Mouse (Mus musculus): Measurements from ENCODE around the gene Ppfibp2. TPM values are rescaled to one million over a fixed set of nuclear protein-coding genes. Genes with fewer than 3 reads are reported as not detected.

The Ppfibp2 gene
- total RNA-seq, 2 experiments from 2014 or later: 7.1 to 7.6 TPM

- peak; percentile 72 to 80 for DNase-seq (ENCODE audit: low spot score in 2 of 2)
Measured at GRCm38 (mm10) chr7:107661189-107661842, 66.3 kb downstream of the Ppfibp2 start.

- no peak for DNase-seq (ENCODE audit: low spot score in 2 of 2)
Measured at GRCm38 (mm10) chr7:107661843-107662281, 66.9 kb downstream of the Ppfibp2 start.

- no peak for DNase-seq (ENCODE audit: low spot score in 2 of 2)
Measured at GRCm38 (mm10) chr7:107663621-107664020, 68.6 kb downstream of the Ppfibp2 start.

GRCm38 (mm10) chr7:107664063-107665056 is 69.4 kb downstream of the Ppfibp2 start:
- DNase-seq (ENCODE audit: low spot score in 2 of 2): no peak

GRCm38 (mm10) chr7:107665221-107665585 is 70.2 kb downstream of the Ppfibp2 start:
- peak in 1 of 2 experiments; percentile 16 for DNase-seq (ENCODE audit: low spot score in 2 of 2)

GRCm38 (mm10) chr7:107665586-107666261 is 70.7 kb downstream of the Ppfibp2 start:
- DNase-seq (ENCODE audit: low spot score in 2 of 2): peak; percentile 32 to 46

GRCm38 (mm10) chr7:107666262-107666902 is 71.4 kb downstream of the Ppfibp2 start:
- DNase-seq (ENCODE audit: low spot score in 2 of 2): no peak

GRCm38 (mm10) chr7:107668514-107668913 is 73.5 kb downstream of the Ppfibp2 start:
- no peak for DNase-seq (ENCODE audit: low spot score in 2 of 2)

- no peak for DNase-seq (ENCODE audit: low spot score in 2 of 2)
Measured at GRCm38 (mm10) chr7:107675224-107675623, 80.2 kb downstream of the Ppfibp2 start.

- no peak for DNase-seq (ENCODE audit: low spot score in 2 of 2)
Measured at GRCm38 (mm10) chr7:107680151-107680852, 85.3 kb downstream of the Ppfibp2 start.

- DNase-seq (ENCODE audit: low spot score in 2 of 2): no peak
Measured at GRCm38 (mm10) chr7:107681306-107681705, 86.3 kb downstream of the Ppfibp2 start.

GRCm38 (mm10) chr7:107683162-107683561 is 88.2 kb downstream of the Ppfibp2 start:
- DNase-seq (ENCODE audit: low spot score in 2 of 2): no peak

- DNase-seq (ENCODE audit: low spot score in 2 of 2): no peak
Measured at GRCm38 (mm10) chr7:107683622-107684021, 88.6 kb downstream of the Ppfibp2 start.

GRCm38 (mm10) chr7:107685238-107685954 is 90.4 kb downstream of the Ppfibp2 start:
- DNase-seq (ENCODE audit: low spot score in 2 of 2): no peak

- DNase-seq (ENCODE audit: low spot score in 2 of 2): no peak
Measured at GRCm38 (mm10) chr7:107685955-107686285, 90.9 kb downstream of the Ppfibp2 start.

GRCm38 (mm10) chr7:107687412-107687811 is 92.4 kb downstream of the Ppfibp2 start:
- no peak for DNase-seq (ENCODE audit: low spot score in 2 of 2)

- DNase-seq (ENCODE audit: low spot score in 2 of 2): no peak
Measured at GRCm38 (mm10) chr7:107688040-107688439, 93.0 kb downstream of the Ppfibp2 start.

GRCm38 (mm10) chr7:107690426-107691221 is 95.6 kb downstream of the Ppfibp2 start:
- no peak for DNase-seq (ENCODE audit: low spot score in 2 of 2)

GRCm38 (mm10) chr7:107691493-107691892 is 96.5 kb downstream of the Ppfibp2 start:
- DNase-seq (ENCODE audit: low spot score in 2 of 2): no peak

All from left cerebral cortex, adult 18-20 months (tissue).